ENCODE assay signal across 13 mouse cellular contexts in genomic region chr1:37505348-37505730, GRCm38 (mm10). TPM values are rescaled to one million over a fixed set of nuclear protein-coding genes. Genes with fewer than 3 reads are reported as not detected.
DNase-seq lines count a peak whose midpoint lies in the region; ATAC-seq and TF ChIP-seq lines count a peak whose summit lies in the region.
"Had no signal": no experiment of that assay in that cellular context is flagged by ENCODE, and none has a peak within 500 bp of the region (broad histone marks: within the 10 kb centered on the region; RNA-seq: fewer than 3 reads in every experiment).

No protein-coding gene starts in this region.

- H3K9ac ChIP-seq in liver, postnatal 0 days (replicated peaks): no peak overlapping the region
- no peak overlapping the region for H3K9ac ChIP-seq in intestine, embryonic 16.5 days (ENCODE audit: low read depth, low read length)
- H3K9ac ChIP-seq: forebrain, embryonic 13.5 days; liver, embryonic 15.5 days; neural tube, embryonic 15.5 days had no signal

- H3K4me1 ChIP-seq in liver, postnatal 0 days (ENCODE audit: insufficient read depth): no peaks in the 10 kb centered on the region
- H3K4me1 ChIP-seq in intestine, embryonic 16.5 days (ENCODE audit: control insufficient read depth, insufficient read depth, low read length): peaks cover 42% of the 10 kb centered on the region
- peaks cover 46% of the 10 kb centered on the region; the same call in 1 of the 2 replicates for H3K4me1 ChIP-seq in small intestine, adult 2 months (ENCODE audit: control insufficient read depth, insufficient read depth, insufficient read length, low read length)
- H3K4me1 ChIP-seq: forebrain, embryonic 13.5 days; neural tube, embryonic 15.5 days had no signal

- TF ChIP-seq CTCF in gastrocnemius, adult 2 months (IDR thresholded peaks at IDR 0.05): no peak
- 0 out of 2 replicates have a peak, but pooled peaks have one; percentile 19 for TF ChIP-seq CTCF in liver, postnatal 0 days (IDR thresholded peaks at IDR 0.05; ENCODE audit: low read depth)
- TF ChIP-seq CTCF in small intestine, adult 2 months (IDR thresholded peaks at IDR 0.05; ENCODE audit: extremely low read depth, insufficient read length, insufficient replicate concordance, low read depth, low read length): no peak

- no peak for DNase-seq in gastrocnemius, adult 2 months
- no peak for DNase-seq in gastrocnemius, adult 8-10 months (ENCODE audit: low spot score in 2 of 2)
- no peak for DNase-seq in liver, postnatal 0 days
- no peak for DNase-seq in liver
- DNase-seq in left cerebral cortex, adult 18-20 months (ENCODE audit: low spot score in 2 of 2): no peak
- DNase-seq in gastrocnemius, postnatal 4 days (ENCODE audit: low spot score in 2 of 2): no peak
- DNase-seq: cerebellum, adult 11 months; retina, postnatal 1 day had no signal

- no peak for TF ChIP-seq EP300 in liver, postnatal 0 days (IDR thresholded peaks at IDR 0.05; ENCODE audit: low read depth)

- intact Hi-C loops in gastrocnemius, adult 2 months (cut with DNase I): no loop called here

- no peaks in the 10 kb centered on the region for H3K9me3 ChIP-seq in liver, postnatal 0 days (ENCODE audit: low read length)
- no peaks in the 10 kb centered on the region for H3K9me3 ChIP-seq in intestine, embryonic 16.5 days (ENCODE audit: control insufficient read depth, low read length)
- H3K9me3 ChIP-seq: forebrain, embryonic 13.5 days; liver, embryonic 15.5 days had no signal

- no peak for TF ChIP-seq POLR2A in small intestine, adult 2 months (IDR thresholded peaks at IDR 0.05; ENCODE audit: low read depth, low read length)

- no peaks in the 10 kb centered on the region for H3K27me3 ChIP-seq in liver, postnatal 0 days (ENCODE audit: insufficient read depth, low read length)
- no peaks in the 10 kb centered on the region for H3K27me3 ChIP-seq in intestine, embryonic 16.5 days (replicated peaks; ENCODE audit: control insufficient read depth, insufficient read depth, low read length)
- H3K27me3 ChIP-seq in small intestine, adult 2 months (ENCODE audit: control insufficient read depth, insufficient read depth, low read length): no peaks in the 10 kb centered on the region
- H3K27me3 ChIP-seq: forebrain, embryonic 13.5 days; liver, embryonic 15.5 days had no signal

- no peak overlapping the region for H3K4me2 ChIP-seq in liver, postnatal 0 days (ENCODE audit: low read depth, low read length)
- no peak overlapping the region for H3K4me2 ChIP-seq in intestine, embryonic 16.5 days (ENCODE audit: low read depth, low read length)
- H3K4me2 ChIP-seq: forebrain, embryonic 13.5 days; liver, embryonic 15.5 days; neural tube, embryonic 15.5 days had no signal

- ATAC-seq in liver, postnatal 0 days: no peak
- peak; percentile 5; the same call in 1 of the 2 replicates for ATAC-seq in intestine, embryonic 16.5 days
- ATAC-seq: forebrain, embryonic 13.5 days had no signal

- 74% methylated on average over 9 of the region's 9 CpGs for WGBS in liver, postnatal 0 days (ENCODE audit: insufficient replicate concordance)
- WGBS in intestine, embryonic 16.5 days: 73% methylated on average over 9 of the region's 9 CpGs
- WGBS in small intestine, adult 2 months: 53% methylated on average over 9 of the region's 9 CpGs

- H3K36me3 ChIP-seq in liver, postnatal 0 days (replicated peaks; ENCODE audit: insufficient read depth, low read length): no peaks in the 10 kb centered on the region
- H3K36me3 ChIP-seq in intestine, embryonic 16.5 days (ENCODE audit: control insufficient read depth, insufficient read depth, low read length): 0 out of 2 replicates have a peak, but pooled peaks cover 2% of the 10 kb centered on the region
- H3K36me3 ChIP-seq in small intestine, adult 2 months (ENCODE audit: control insufficient read depth, insufficient read depth, low read length): peaks cover 16% of the 10 kb centered on the region
- H3K36me3 ChIP-seq: liver, embryonic 15.5 days; neural tube, embryonic 15.5 days had no signal

- peak overlapping the region; percentile 38 for H3K27ac ChIP-seq in gastrocnemius, adult 2 months
- no peak overlapping the region for H3K27ac ChIP-seq in liver, postnatal 0 days (ENCODE audit: low read depth)
- peak overlapping the region; percentile 73 for H3K27ac ChIP-seq in intestine, embryonic 16.5 days (ENCODE audit: low read length)
- H3K27ac ChIP-seq in small intestine, adult 2 months (ENCODE audit: insufficient read depth, low read depth, low read length): peak overlapping the region; percentile 88
- H3K27ac ChIP-seq: forebrain, embryonic 13.5 days; liver, embryonic 15.5 days; neural tube, embryonic 15.5 days had no signal

- H3K4me3 ChIP-seq in gastrocnemius, adult 2 months: no peak overlapping the region
- H3K4me3 ChIP-seq in liver, postnatal 0 days (ENCODE audit: low read depth, low read length): no peak overlapping the region
- no peak overlapping the region for H3K4me3 ChIP-seq in intestine, embryonic 16.5 days (ENCODE audit: low read length)
- no peak overlapping the region for H3K4me3 ChIP-seq in small intestine, adult 2 months (ENCODE audit: low read depth, low read length)
- H3K4me3 ChIP-seq: forebrain, embryonic 13.5 days; liver, embryonic 15.5 days; neural tube, embryonic 15.5 days had no signal

RNA-seq across cellular contexts. Expression of gene Mgat4a, which starts 35.5 kb away (rescaled TPM):
- total RNA-seq in gastrocnemius, adult 2 months (2021): 1 to 10 TPM; 2.8 to 8.4 TPM
- 1 to 10 TPM; 3.8 to 6.7 (median 4.3) TPM for total RNA-seq in gastrocnemius, adult 8-10 months (2022)
- polyA plus RNA-seq in liver, postnatal 0 days (2015; fragmentation: Nextera tagmentation; extraction: Ambion mirVana): 0.66 and 1.4 TPM in 2 replicates
- 48.7 and 50.1 TPM in 2 replicates for polyA plus RNA-seq in intestine, embryonic 16.5 days (2015; fragmentation: Nextera tagmentation; extraction: Ambion mirVana)
- polyA plus RNA-seq in small intestine, adult 2 months (2012; rRNA removed): 21.6 and 53.3 TPM in 2 replicates
- 10 to 100 TPM; 31.7 to 35.0 TPM for total RNA-seq in left cerebral cortex, adult 18-20 months (2021)
- 10 to 100 TPM; 11.9 to 12.3 TPM for total RNA-seq in gastrocnemius, postnatal 4 days (2021)
